Mouse (Mus musculus): ENCODE data around the gene Jmjd1c.

GRCm38 (mm10) chr10:67154647-67155046 lies 58.7 kb downstream of the Jmjd1c start:
- TF ChIP-seq CTCF (IDR thresholded peaks at IDR 0.05), result no peak
- TF ChIP-seq POLR2A (IDR thresholded peaks at IDR 0.05; ENCODE audit: insufficient read depth, low read depth, low read length), result no peak

Measured in heart, adult 2 months (tissue).